ENCODE assay signal across 9 mouse cellular contexts in the genomic region with DNA sequence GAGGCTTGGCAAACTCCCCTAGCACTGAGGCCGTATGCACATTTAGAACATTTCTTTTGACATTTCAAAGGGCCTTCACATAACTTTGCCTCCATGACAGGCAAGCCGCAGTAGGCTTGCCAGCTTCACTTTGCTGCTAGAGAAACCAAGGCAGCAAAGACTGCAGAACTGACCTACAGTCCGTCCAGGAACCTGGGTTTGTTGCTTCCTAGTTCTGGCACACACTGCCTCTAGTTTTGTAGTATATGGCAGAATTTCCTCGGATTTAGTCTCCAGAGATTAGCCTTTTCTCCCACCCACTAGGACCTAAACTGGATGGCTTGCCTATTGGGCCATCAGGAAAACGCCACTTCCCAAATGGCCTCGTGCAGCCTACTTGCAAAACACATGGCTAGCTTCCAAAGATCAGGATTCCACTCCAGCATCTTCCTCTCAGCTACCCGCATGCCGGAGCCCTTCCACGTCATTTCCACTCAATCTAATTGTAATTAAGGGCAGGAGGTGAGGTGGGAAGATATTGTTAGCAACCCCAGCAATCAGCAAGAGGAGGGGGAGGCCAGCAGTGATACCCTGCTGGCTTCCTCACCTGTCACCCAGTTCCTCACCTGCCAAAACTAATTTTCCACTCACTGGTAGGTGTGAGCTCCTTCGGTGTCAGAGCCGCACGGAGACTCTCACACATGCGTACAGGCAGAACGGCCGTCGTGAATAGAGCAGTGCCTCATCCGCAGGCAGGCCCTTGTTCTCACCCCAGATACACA. TPM values are rescaled to one million over a fixed set of nuclear protein-coding genes. Genes with fewer than 3 reads are reported as not detected.
DNase-seq lines count a peak whose midpoint lies in the region; ATAC-seq and TF ChIP-seq lines count a peak whose summit lies in the region.
"Had no signal": no experiment of that assay in that cellular context is flagged by ENCODE, and none has a peak within 500 bp of the region (broad histone marks: within the 10 kb centered on the region; RNA-seq: fewer than 3 reads in every experiment).

No protein-coding gene starts in this region.

- H3K36me3 ChIP-seq in forebrain, embryonic 11.5 days (ENCODE audit: control insufficient read depth, insufficient read depth, low read length), result no peaks in the 10 kb centered on the region
- H3K36me3 ChIP-seq in limb, embryonic 10.5 days, result no peaks in the 10 kb centered on the region
- no peaks in the 10 kb centered on the region for H3K36me3 ChIP-seq in thymus, adult 2 months (ENCODE audit: control insufficient read depth, insufficient read depth, low read length)
- H3K36me3 ChIP-seq: liver, embryonic 13.5 days had no signal

- H3K27me3 ChIP-seq in forebrain, embryonic 11.5 days (ENCODE audit: control insufficient read depth, insufficient read depth, low read length), result no peaks in the 10 kb centered on the region
- peaks cover 63% of the 10 kb centered on the region for H3K27me3 ChIP-seq in limb, embryonic 10.5 days (ENCODE audit: low read depth, poor library complexity, severe bottlenecking)
- no peaks in the 10 kb centered on the region for H3K27me3 ChIP-seq in thymus, adult 2 months (ENCODE audit: control insufficient read depth, insufficient read depth, low read length)

- 0 out of 2 replicates have a peak, but pooled peaks have one; percentile 34 for ATAC-seq in cerebellum, adult (ENCODE audit: insufficient number of reproducible peaks, low FRiP score, low TSS enrichment)
- ATAC-seq in forebrain, embryonic 11.5 days (replicated peaks; ENCODE audit: low FRiP score), result no peak; the same call in 1 of the 2 replicates

- H3K9ac ChIP-seq in forebrain, embryonic 11.5 days (ENCODE audit: low read length), result peak overlapping the region; percentile 39; the same call in 1 of the 2 replicates
- H3K9ac ChIP-seq: liver, embryonic 13.5 days had no signal

- H3K4me2 ChIP-seq in forebrain, embryonic 11.5 days (ENCODE audit: low read depth, low read length, severe bottlenecking), result peak overlapping the region; percentile 24
- H3K4me2 ChIP-seq: liver, embryonic 13.5 days had no signal

- TF ChIP-seq CTCF in thymus, adult 2 months (IDR thresholded peaks at IDR 0.05; ENCODE audit: borderline replicate concordance, control insufficient read depth, extremely low read depth, insufficient read depth, low read length, poor library complexity), result no peak
- no peak for TF ChIP-seq CTCF in lung, adult 2 months (IDR thresholded peaks at IDR 0.05; ENCODE audit: insufficient read depth, low read length)

- no peak for TF ChIP-seq POLR2A in thymus, adult 2 months (IDR thresholded peaks at IDR 0.05; ENCODE audit: control insufficient read depth, extremely low read depth, insufficient read depth, low read length, poor library complexity)
- no peak for TF ChIP-seq POLR2A in lung, adult 2 months (IDR thresholded peaks at IDR 0.05; ENCODE audit: borderline replicate concordance, extremely low read depth, low read depth, low read length)

- peak overlapping the region; percentile 12; the same call in 1 of the 2 replicates for H3K27ac ChIP-seq in forebrain, embryonic 11.5 days (ENCODE audit: low read depth, low read length)
- H3K27ac ChIP-seq in limb, embryonic 10.5 days, result no peak overlapping the region
- H3K27ac ChIP-seq in thymus, adult 2 months (ENCODE audit: control insufficient read depth, insufficient read depth, low read length), result no peak overlapping the region
- H3K27ac ChIP-seq: liver, embryonic 13.5 days had no signal

- DNase-seq in cerebellum, adult 11 months, result no peak
- peak; percentile 61 for DNase-seq in brain, adult 2 months (ENCODE audit: low read depth, low spot score)
- DNase-seq in forebrain, embryonic 11.5 days (ENCODE audit: low spot score), result no peak
- DNase-seq in limb, embryonic 10.5 days (ENCODE audit: low spot score), result peak; percentile 27
- no peak for DNase-seq in thymus, adult 2 months
- no peak for DNase-seq in lung, adult 2 months
- no peak for DNase-seq in adipocyte (ENCODE audit: low spot score)
- DNase-seq: liver, embryonic 13.5 days had no signal

- H3K4me3 ChIP-seq in forebrain, embryonic 11.5 days (ENCODE audit: low read depth, low read length), result no peak overlapping the region
- no peak overlapping the region for H3K4me3 ChIP-seq in limb, embryonic 10.5 days
- H3K4me3 ChIP-seq in thymus, adult 2 months (ENCODE audit: control insufficient read depth, insufficient read depth, low read length), result no peak overlapping the region
- no peak overlapping the region for H3K4me3 ChIP-seq in lung, adult 2 months (replicated peaks; ENCODE audit: extremely low read depth, low read depth, low read length)
- H3K4me3 ChIP-seq: liver, embryonic 13.5 days had no signal

- no peaks in the 10 kb centered on the region for H3K9me3 ChIP-seq in forebrain, embryonic 11.5 days (ENCODE audit: control insufficient read depth, low read length)
- H3K9me3 ChIP-seq in limb, embryonic 10.5 days (replicated peaks), result no peaks in the 10 kb centered on the region
- H3K9me3 ChIP-seq: liver, embryonic 13.5 days had no signal

- 70% methylated on average over 17 of the region's 17 CpGs for WGBS in forebrain, embryonic 11.5 days
- WGBS in limb, embryonic 10.5 days, result 71% methylated on average over 17 of the region's 17 CpGs
- WGBS in thymus, adult 2 months, result 92% methylated on average over 17 of the region's 17 CpGs
- WGBS in lung, adult 2 months, result 64% methylated on average over 17 of the region's 17 CpGs

- H3K4me1 ChIP-seq in forebrain, embryonic 11.5 days (replicated peaks; ENCODE audit: control insufficient read depth, insufficient read depth, low read length), result peaks cover 12% of the 10 kb centered on the region
- peaks cover 12% of the 10 kb centered on the region for H3K4me1 ChIP-seq in limb, embryonic 10.5 days
- H3K4me1 ChIP-seq in thymus, adult 2 months (replicated peaks; ENCODE audit: control insufficient read depth, insufficient read depth, low read length), result peaks cover 4% of the 10 kb centered on the region
- 0 out of 2 replicates have a peak, but pooled peaks cover 2% of the 10 kb centered on the region for H3K4me1 ChIP-seq in lung, adult 2 months (ENCODE audit: control insufficient read depth, insufficient read depth, low read length)

RNA-seq across cellular contexts. Expression of a gene that starts 7.8 kb away (rescaled TPM):
- polyA plus RNA-seq in forebrain, embryonic 11.5 days (2014; fragmentation: Nextera tagmentation; extraction: Ambion mirVana), result 1.8 and 2.9 TPM in 2 replicates
- polyA plus RNA-seq in limb, embryonic 10.5 days (2016; fragmentation: Nextera tagmentation; extraction: Ambion mirVana), result 0.33 and 0.50 TPM in 2 replicates
- 5.5 TPM in 2 replicates for polyA plus RNA-seq in thymus, adult 2 months (2012; rRNA removed)
- polyA plus RNA-seq in lung, adult 2 months (2012; rRNA removed), result 5.7 and 7.6 TPM in 2 replicates

RNA-seq across cellular contexts. Expression of a gene that starts 9.2 kb away (rescaled TPM):
- 47.6 and 52.9 TPM in 2 replicates for polyA plus RNA-seq in forebrain, embryonic 11.5 days (2014; fragmentation: Nextera tagmentation; extraction: Ambion mirVana)
- polyA plus RNA-seq in limb, embryonic 10.5 days (2016; fragmentation: Nextera tagmentation; extraction: Ambion mirVana), result 51.6 and 53.4 TPM in 2 replicates
- 33.5 and 50.2 TPM in 2 replicates for polyA plus RNA-seq in thymus, adult 2 months (2012; rRNA removed)
- 11.6 and 25.8 TPM in 2 replicates for polyA plus RNA-seq in lung, adult 2 months (2012; rRNA removed)

Comparison
In these comparisons a context has a peak if more than half of its experiments do, and no peak if none do; other contexts are left out.
1. DNase-seq: peak in brain, adult 2 months (single experiment) and limb, embryonic 10.5 days (single experiment); none in cerebellum, adult 11 months (single experiment), forebrain, embryonic 11.5 days (single experiment), thymus, adult 2 months (single experiment), lung, adult 2 months (single experiment) and adipocyte (single experiment).